14 mouse cellular contexts compared by ENCODE assay signal in genomic region chr6:71442130-71442529, GRCm38 (mm10). TPM values are rescaled to one million over a fixed set of nuclear protein-coding genes. Genes with fewer than 3 reads are reported as not detected.
A peak's percentile ranks its signal among the peaks of the same experiment; 100 is the strongest.
DNase-seq lines count a peak whose midpoint lies in the region; ATAC-seq and TF ChIP-seq lines count a peak whose summit lies in the region.
"Had no signal": no experiment of that assay in that cellular context is flagged by ENCODE, and none has a peak within 500 bp of the region (broad histone marks: within the 10 kb centered on the region; RNA-seq: fewer than 3 reads in every experiment).

No protein-coding gene starts in this region.

- no peak for DNase-seq in hindbrain, embryonic 10.5 days (ENCODE audit: low spot score)
- DNase-seq in midbrain, postnatal 0 days (ENCODE audit: low spot score): no peak
- no peak for DNase-seq in kidney, postnatal 25 days
- DNase-seq: gastrocnemius, postnatal 25 days; kidney, postnatal 36 days; right cerebral cortex, adult 18-20 months had no signal

- ATAC-seq in hindbrain, embryonic 13.5 days (ENCODE audit: low FRiP score): no peak
- no peak for ATAC-seq in midbrain, embryonic 13.5 days
- ATAC-seq in midbrain, postnatal 0 days (ENCODE audit: low FRiP score): no peak
- ATAC-seq in hindbrain, embryonic 16.5 days: no peak
- ATAC-seq in stomach, embryonic 15.5 days (ENCODE audit: insufficient read depth, low FRiP score, low read depth): no peak
- ATAC-seq: Patski had no signal

- H3K36me3 ChIP-seq in hindbrain, embryonic 13.5 days: no peaks in the 10 kb centered on the region
- H3K36me3 ChIP-seq in hindbrain, embryonic 10.5 days: no peaks in the 10 kb centered on the region
- no peaks in the 10 kb centered on the region for H3K36me3 ChIP-seq in midbrain, embryonic 13.5 days
- no peaks in the 10 kb centered on the region for H3K36me3 ChIP-seq in midbrain, postnatal 0 days (ENCODE audit: insufficient read depth, low read length)
- H3K36me3 ChIP-seq in hindbrain, embryonic 16.5 days (ENCODE audit: control insufficient read depth, insufficient read depth, low read length): no peaks in the 10 kb centered on the region
- H3K36me3 ChIP-seq in stomach, embryonic 15.5 days: no peaks in the 10 kb centered on the region
- H3K36me3 ChIP-seq: embryonic facial prominence, embryonic 13.5 days; forebrain, embryonic 12.5 days; heart, embryonic 15.5 days had no signal

- H3K27ac ChIP-seq in hindbrain, embryonic 13.5 days: peak overlapping the region; percentile 98; the same call in 1 of the 2 replicates
- no peak overlapping the region for H3K27ac ChIP-seq in hindbrain, embryonic 10.5 days
- H3K27ac ChIP-seq in midbrain, embryonic 13.5 days: peak overlapping the region; percentile 97; the same call in 1 of the 2 replicates
- H3K27ac ChIP-seq in midbrain, postnatal 0 days (ENCODE audit: low read depth, low read length): no peak overlapping the region
- peak overlapping the region; percentile 97; the same call in 1 of the 2 replicates for H3K27ac ChIP-seq in hindbrain, embryonic 16.5 days (ENCODE audit: low read depth, low read length)
- no peak overlapping the region for H3K27ac ChIP-seq in stomach, embryonic 15.5 days

- H3K4me1 ChIP-seq in hindbrain, embryonic 13.5 days (replicated peaks): peaks cover 31% of the 10 kb centered on the region
- peaks cover 32% of the 10 kb centered on the region for H3K4me1 ChIP-seq in hindbrain, embryonic 10.5 days (replicated peaks)
- peaks cover 32% of the 10 kb centered on the region for H3K4me1 ChIP-seq in midbrain, embryonic 13.5 days (replicated peaks)
- peaks cover 11% of the 10 kb centered on the region for H3K4me1 ChIP-seq in midbrain, postnatal 0 days (ENCODE audit: insufficient read depth, low read length)
- H3K4me1 ChIP-seq in hindbrain, embryonic 16.5 days (ENCODE audit: control insufficient read depth, insufficient read depth, low read depth, low read length): peaks cover 25% of the 10 kb centered on the region
- H3K4me1 ChIP-seq in stomach, embryonic 15.5 days: peaks cover 10% of the 10 kb centered on the region

- H3K4me2 ChIP-seq in hindbrain, embryonic 13.5 days: peak overlapping the region; percentile 86
- no peak overlapping the region for H3K4me2 ChIP-seq in midbrain, embryonic 13.5 days (replicated peaks)
- no peak overlapping the region for H3K4me2 ChIP-seq in midbrain, postnatal 0 days (ENCODE audit: low read depth, low read length, poor library complexity, severe bottlenecking)
- H3K4me2 ChIP-seq in hindbrain, embryonic 16.5 days (ENCODE audit: low read length): no peak overlapping the region
- 0 out of 2 replicates have a peak overlapping the region, but pooled peaks have one; percentile 96 for H3K4me2 ChIP-seq in stomach, embryonic 15.5 days

- H3K9me3 ChIP-seq in hindbrain, embryonic 13.5 days: no peaks in the 10 kb centered on the region
- H3K9me3 ChIP-seq in hindbrain, embryonic 10.5 days: no peaks in the 10 kb centered on the region
- no peaks in the 10 kb centered on the region for H3K9me3 ChIP-seq in midbrain, embryonic 13.5 days
- H3K9me3 ChIP-seq in midbrain, postnatal 0 days (ENCODE audit: low read length): no peaks in the 10 kb centered on the region
- H3K9me3 ChIP-seq in hindbrain, embryonic 16.5 days (ENCODE audit: control insufficient read depth, low read length): no peaks in the 10 kb centered on the region
- H3K9me3 ChIP-seq in stomach, embryonic 15.5 days: no peaks in the 10 kb centered on the region
- H3K9me3 ChIP-seq: embryonic facial prominence, embryonic 13.5 days; forebrain, embryonic 12.5 days; heart, embryonic 15.5 days had no signal

- no peak overlapping the region for H3K9ac ChIP-seq in hindbrain, embryonic 13.5 days
- no peak overlapping the region for H3K9ac ChIP-seq in midbrain, embryonic 13.5 days (replicated peaks)
- no peak overlapping the region for H3K9ac ChIP-seq in midbrain, postnatal 0 days (replicated peaks; ENCODE audit: low read length, poor library complexity, severe bottlenecking)
- H3K9ac ChIP-seq in hindbrain, embryonic 16.5 days (ENCODE audit: low read depth, low read length): no peak overlapping the region
- no peak overlapping the region for H3K9ac ChIP-seq in stomach, embryonic 15.5 days
- H3K9ac ChIP-seq: forebrain, embryonic 12.5 days had no signal

- no peaks in the 10 kb centered on the region for H3K27me3 ChIP-seq in hindbrain, embryonic 13.5 days
- H3K27me3 ChIP-seq in hindbrain, embryonic 10.5 days (ENCODE audit: insufficient read depth, poor library complexity, severe bottlenecking): no peaks in the 10 kb centered on the region
- no peaks in the 10 kb centered on the region for H3K27me3 ChIP-seq in midbrain, embryonic 13.5 days
- H3K27me3 ChIP-seq in midbrain, postnatal 0 days (ENCODE audit: insufficient read depth, low read length): no peaks in the 10 kb centered on the region
- H3K27me3 ChIP-seq in hindbrain, embryonic 16.5 days (replicated peaks; ENCODE audit: control insufficient read depth, insufficient read depth, low read length): no peaks in the 10 kb centered on the region
- H3K27me3 ChIP-seq in stomach, embryonic 15.5 days (replicated peaks): no peaks in the 10 kb centered on the region
- H3K27me3 ChIP-seq: embryonic facial prominence, embryonic 13.5 days; forebrain, embryonic 12.5 days; heart, embryonic 15.5 days; Patski had no signal

- TF ChIP-seq CTCF in midbrain, postnatal 0 days (IDR thresholded peaks at IDR 0.05): no peak

- WGBS in hindbrain, embryonic 13.5 days: 78% methylated on average over 2 of the region's 3 CpGs
- WGBS in hindbrain, embryonic 10.5 days: 75% methylated on average over 3 of the region's 3 CpGs
- WGBS in midbrain, embryonic 13.5 days: 81% methylated on average over 2 of the region's 3 CpGs
- 84% methylated on average over 2 of the region's 3 CpGs for WGBS in midbrain, postnatal 0 days
- WGBS in hindbrain, embryonic 16.5 days: 76% methylated on average over 2 of the region's 3 CpGs
- 80% methylated on average over 2 of the region's 3 CpGs for WGBS in stomach, embryonic 15.5 days

- H3K4me3 ChIP-seq in hindbrain, embryonic 13.5 days: no peak overlapping the region
- no peak overlapping the region for H3K4me3 ChIP-seq in hindbrain, embryonic 10.5 days
- H3K4me3 ChIP-seq in midbrain, embryonic 13.5 days (replicated peaks): no peak overlapping the region
- H3K4me3 ChIP-seq in midbrain, postnatal 0 days (ENCODE audit: low read depth, low read length): no peak overlapping the region
- H3K4me3 ChIP-seq in hindbrain, embryonic 16.5 days (ENCODE audit: low read length): no peak overlapping the region
- H3K4me3 ChIP-seq in stomach, embryonic 15.5 days (replicated peaks): no peak overlapping the region

RNA-seq across cellular contexts. Expression of gene Rmnd5a, which starts 1.7 kb away (rescaled TPM):
- polyA plus RNA-seq in hindbrain, embryonic 13.5 days (2015; fragmentation: Nextera tagmentation; extraction: Ambion mirVana): 7.8 and 9.0 TPM in 2 replicates
- 7.9 and 10.4 TPM in 2 replicates for polyA plus RNA-seq in hindbrain, embryonic 10.5 days (2016; fragmentation: Nextera tagmentation; extraction: Ambion mirVana)
- polyA plus RNA-seq in midbrain, embryonic 13.5 days (2015; fragmentation: Nextera tagmentation; extraction: Ambion mirVana): 7.0 and 8.0 TPM in 2 replicates
- 41.8 and 54.7 TPM in 2 replicates for total RNA-seq in midbrain, postnatal 0 days (2014; rRNA removed)
- polyA plus RNA-seq in midbrain, postnatal 0 days (2015; fragmentation: Nextera tagmentation; extraction: Ambion mirVana): 6.5 and 7.8 TPM in 2 replicates
- polyA plus RNA-seq in hindbrain, embryonic 16.5 days (2015; fragmentation: Nextera tagmentation; extraction: Ambion mirVana): 7.7 and 8.1 TPM in 2 replicates
- 13.7 and 14.3 TPM in 2 replicates for polyA plus RNA-seq in stomach, embryonic 15.5 days (2015; fragmentation: Nextera tagmentation; extraction: Ambion mirVana)

RNA-seq across cellular contexts. Expression of gene Rnf103, which starts 51.6 kb away (rescaled TPM):
- 23.1 and 23.8 TPM in 2 replicates for polyA plus RNA-seq in hindbrain, embryonic 13.5 days (2015; fragmentation: Nextera tagmentation; extraction: Ambion mirVana)
- 10.6 and 12.3 TPM in 2 replicates for polyA plus RNA-seq in hindbrain, embryonic 10.5 days (2016; fragmentation: Nextera tagmentation; extraction: Ambion mirVana)
- polyA plus RNA-seq in midbrain, embryonic 13.5 days (2015; fragmentation: Nextera tagmentation; extraction: Ambion mirVana): 18.6 and 22.3 TPM in 2 replicates
- 33.9 and 39.6 TPM in 2 replicates for total RNA-seq in midbrain, postnatal 0 days (2014; rRNA removed)
- 21.5 and 23.2 TPM in 2 replicates for polyA plus RNA-seq in midbrain, postnatal 0 days (2015; fragmentation: Nextera tagmentation; extraction: Ambion mirVana)
- 14.0 and 21.5 TPM in 2 replicates for polyA plus RNA-seq in hindbrain, embryonic 16.5 days (2015; fragmentation: Nextera tagmentation; extraction: Ambion mirVana)
- polyA plus RNA-seq in stomach, embryonic 15.5 days (2015; fragmentation: Nextera tagmentation; extraction: Ambion mirVana): 23.6 and 23.8 TPM in 2 replicates

Comparison
In these comparisons a context has a peak if more than half of its experiments do, and no peak if none do; other contexts are left out.
1. H3K27ac ChIP-seq: peak in hindbrain, embryonic 13.5 days (single experiment), midbrain, embryonic 13.5 days (single experiment) and hindbrain, embryonic 16.5 days (single experiment); none in hindbrain, embryonic 10.5 days (single experiment), midbrain, postnatal 0 days (single experiment) and stomach, embryonic 15.5 days (single experiment).
2. H3K4me2 ChIP-seq: peak in hindbrain, embryonic 13.5 days (single experiment) and stomach, embryonic 15.5 days (single experiment); none in midbrain, embryonic 13.5 days (single experiment), midbrain, postnatal 0 days (single experiment) and hindbrain, embryonic 16.5 days (single experiment).